1 mouse cellular context compared by ENCODE assay signal in the genomic region with DNA sequence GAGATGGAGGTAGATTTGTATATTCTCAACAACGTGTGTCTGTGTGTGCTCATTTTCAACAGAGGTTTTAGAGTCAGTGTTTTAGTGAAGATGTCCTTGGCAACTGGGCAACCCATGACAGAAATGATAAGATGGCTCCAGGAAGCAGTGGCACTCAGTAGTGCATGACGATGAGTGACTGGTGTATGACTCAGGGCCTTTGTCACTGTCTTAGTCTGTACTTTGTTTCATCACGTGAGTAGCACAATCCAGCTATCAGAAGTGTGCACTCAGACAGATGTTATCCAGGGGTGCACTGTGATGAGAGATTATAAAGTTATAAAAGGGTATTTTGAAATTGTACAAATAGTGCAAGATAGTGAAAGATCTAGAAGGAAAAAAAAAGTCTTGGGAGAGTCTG.
TF ChIP-seq lines count a peak whose summit lies in the region.

No protein-coding gene starts in this region.

TF ChIP-seq in CH12.LX, 34 proteins besides CTCF, POLR2A, EP300 and RAD21:
- TF ChIP-seq BHLHE40 (IDR thresholded peaks at IDR 0.05; ENCODE audit: low read depth, low read length), result peak; percentile 42; the same call in 1 of the 2 replicates
- no peak for TF ChIP-seq NRF1 (IDR thresholded peaks at IDR 0.05; ENCODE audit: low read depth, low read length)
TF ChIP-seq in CH12.LX: peak in this region for 1.
